Mouse (Mus musculus) right cerebral cortex, postnatal 14 days (tissue): ENCODE data around the gene Vmn1r13.
"Not testable (repeated sequence)": the region's sequence is repeated elsewhere in the genome, so short reads cannot be mapped to it uniquely, and the experiment has no call there.

Experiments used
- DNase-seq: peaks from one replicate; pipeline ENCODE4 v3.0.0; 2022

Vmn1r13 gene

GRCm38 (mm10) chr6:57202990-57203389, at the start of gene Vmn1r13:
Vmn1r13 (plus strand) TSS chr6:57203290.
- DNase-seq, result not testable (repeated sequence)

GRCm38 (mm10) chr6:57156619-57157018, 46.5 kb upstream of the Vmn1r13 start, which contains the start of gene Vmn1r12:
Vmn1r12 (plus strand) TSS chr6:57156919.
- no peak for DNase-seq

- not testable (repeated sequence) for DNase-seq
These were observed 13.1 kb upstream of the Vmn1r13 start for GRCm38 (mm10) chr6:57190016-57190415.

- no peak for DNase-seq
These were observed 28.3 kb downstream of the Vmn1r13 start, which contains the start of gene Vmn1r14 for GRCm38 (mm10) chr6:57231386-57231785. Vmn1r14 (plus strand) TSS chr6:57231686.

- DNase-seq, result no peak
These were observed 54.6 kb downstream of the Vmn1r13 start, which contains the start of gene Vmn1r15 for GRCm38 (mm10) chr6:57257652-57258051. Vmn1r15 (plus strand) TSS chr6:57257952.

- no peak for DNase-seq
These were observed 57.9 kb downstream of the Vmn1r13 start for GRCm38 (mm10) chr6:57260990-57261389.
